Mouse (Mus musculus): ENCODE measurements around the gene Dpyd. TPM values are rescaled to one million over a fixed set of nuclear protein-coding genes. Genes with fewer than 3 reads are reported as not detected.

Dpyd gene
- polyA plus RNA-seq, 1 experiment from 2014 or later, result 3.6 TPM

- H3K9ac ChIP-seq (ENCODE audit: low read depth, low read length), result no peak overlapping the region
- DNase-seq (ENCODE audit: low spot score) (no peak), ATAC-seq (ENCODE audit: low FRiP score) (no peak)
- no peaks in the 10 kb centered on the region for H3K4me1 ChIP-seq (replicated peaks; ENCODE audit: control insufficient read depth, insufficient read depth, low read length)
- no peak overlapping the region for H3K27ac ChIP-seq (ENCODE audit: low read depth, low read length)
- H3K9me3 ChIP-seq (ENCODE audit: control insufficient read depth, low read length), result no peaks in the 10 kb centered on the region
- H3K4me3 ChIP-seq (ENCODE audit: low read depth, low read length), result no peak overlapping the region
- H3K27me3 ChIP-seq (ENCODE audit: control insufficient read depth, insufficient read depth, low read length), result no peaks in the 10 kb centered on the region
- H3K36me3 ChIP-seq (ENCODE audit: control insufficient read depth, insufficient read depth, low read length), result no peaks in the 10 kb centered on the region
- 76% methylated on average over 5 of the region's 5 CpGs for WGBS
- no peak overlapping the region for H3K4me2 ChIP-seq (replicated peaks; ENCODE audit: low read depth, low read length)
Observed at GRCm38 (mm10) chr3:118663987-118664692, 102.2 kb downstream of the Dpyd start.

DNA sequence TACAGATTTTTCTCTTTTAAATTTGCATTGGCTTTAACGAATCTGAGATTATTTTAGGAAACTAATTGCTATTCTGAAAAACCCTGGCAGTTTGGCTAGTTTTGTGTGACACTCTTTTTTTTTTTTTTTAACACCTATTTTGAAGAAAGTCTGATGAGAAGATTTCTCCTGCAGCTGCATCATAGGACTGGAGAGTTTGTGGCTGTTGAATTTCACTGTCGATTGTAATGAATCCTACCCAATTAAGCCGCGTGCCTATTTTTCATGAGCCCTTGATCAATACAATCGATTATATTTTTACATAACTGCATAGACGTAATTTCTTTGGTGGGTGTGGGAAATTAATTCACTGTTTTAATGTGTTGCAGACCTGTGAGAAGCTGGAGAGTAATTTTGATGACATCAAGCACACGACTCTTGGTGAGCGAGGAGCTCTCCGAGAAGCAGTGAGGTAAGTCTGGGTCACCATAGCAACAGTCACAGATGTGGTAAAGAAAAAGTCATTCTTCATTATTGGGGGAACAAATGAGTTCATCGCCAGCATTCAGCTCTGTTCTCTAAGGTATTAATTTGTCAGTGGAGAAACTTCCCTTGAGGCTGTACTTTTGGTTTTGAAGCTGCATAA lies 112.3 kb downstream of the Dpyd start:
- DNase-seq (ENCODE audit: low spot score), result peak; percentile 67
- H3K4me2 ChIP-seq (replicated peaks; ENCODE audit: low read depth, low read length), result no peak overlapping the region
- no peaks in the 10 kb centered on the region for H3K27me3 ChIP-seq (ENCODE audit: control insufficient read depth, insufficient read depth, low read length)
- H3K9me3 ChIP-seq (ENCODE audit: control insufficient read depth, low read length), result no peaks in the 10 kb centered on the region
- peak; percentile 84 for ATAC-seq (ENCODE audit: low FRiP score)
- 38% methylated on average over 10 of the region's 10 CpGs for WGBS
- no peak overlapping the region for H3K9ac ChIP-seq (ENCODE audit: low read depth, low read length)
- no peaks in the 10 kb centered on the region for H3K36me3 ChIP-seq (ENCODE audit: control insufficient read depth, insufficient read depth, low read length)
- H3K4me1 ChIP-seq (replicated peaks; ENCODE audit: control insufficient read depth, insufficient read depth, low read length), result no peaks in the 10 kb centered on the region
- no peak overlapping the region for H3K27ac ChIP-seq (ENCODE audit: low read depth, low read length)
- no peak overlapping the region for H3K4me3 ChIP-seq (ENCODE audit: low read depth, low read length)

GRCm38 (mm10) chr3:118675441-118675840 lies 113.5 kb downstream of the Dpyd start:
- Histone ChIP-seq H3K4me3 (ENCODE audit: low read depth, low read length) (no peak overlapping the region), H3K4me1 (replicated peaks; ENCODE audit: control insufficient read depth, insufficient read depth, low read length) (no peaks in the 10 kb centered on the region), H3K9me3 (ENCODE audit: control insufficient read depth, low read length) (no peaks in the 10 kb centered on the region), H3K4me2 (replicated peaks; ENCODE audit: low read depth, low read length) (no peak overlapping the region), H3K27ac (ENCODE audit: low read depth, low read length) (no peak overlapping the region), H3K36me3 (ENCODE audit: control insufficient read depth, insufficient read depth, low read length) (no peaks in the 10 kb centered on the region), H3K27me3 (ENCODE audit: control insufficient read depth, insufficient read depth, low read length) (no peaks in the 10 kb centered on the region), H3K9ac (ENCODE audit: low read depth, low read length) (no peak overlapping the region)
- WGBS, result 52% methylated on average over 1 of the region's 1 CpGs
- no peak for DNase-seq (ENCODE audit: low spot score)
- peak; percentile 46; the same call in 1 of the 2 replicates for ATAC-seq (ENCODE audit: low FRiP score)

DNA sequence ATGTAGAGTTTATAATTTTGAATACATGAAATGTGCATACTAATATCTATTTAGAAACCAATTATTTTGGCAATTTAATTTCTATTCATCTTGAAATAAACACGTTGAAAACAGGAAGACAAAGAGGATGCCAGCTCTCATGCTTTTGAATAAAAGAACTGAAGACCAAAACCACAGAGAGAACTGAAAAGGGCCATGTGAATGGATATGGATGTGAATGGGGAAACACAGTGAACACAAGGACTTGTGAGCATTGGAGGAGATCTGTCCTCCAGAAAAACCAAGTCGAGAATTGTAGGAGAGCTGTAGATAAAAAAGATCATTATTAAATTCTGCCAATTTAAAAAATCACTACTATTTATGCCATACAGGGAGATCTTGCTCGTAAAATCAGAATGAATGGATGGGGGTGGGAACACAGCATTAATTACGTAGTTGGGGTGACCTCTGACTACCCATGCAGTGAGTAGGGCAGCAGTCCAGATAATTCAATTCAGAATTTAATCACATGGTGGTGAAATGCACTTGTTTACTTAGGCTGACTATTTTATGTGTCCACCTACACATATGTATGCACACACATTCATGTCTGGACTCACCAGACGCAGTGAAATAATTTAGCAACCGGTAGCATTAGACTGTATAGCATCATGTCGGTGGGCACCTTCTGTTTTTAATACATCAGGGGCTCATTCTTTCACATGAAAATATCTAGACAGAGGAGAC lies 114.3 kb downstream of the Dpyd start:
- ATAC-seq (ENCODE audit: low FRiP score) (peak; percentile 54), DNase-seq (ENCODE audit: low spot score) (no peak)

GRCm38 (mm10) chr3:118680803-118681202 lies 118.9 kb downstream of the Dpyd start:
- no peaks in the 10 kb centered on the region for H3K4me1 ChIP-seq (replicated peaks; ENCODE audit: control insufficient read depth, insufficient read depth, low read length)
- no peaks in the 10 kb centered on the region for H3K27me3 ChIP-seq (ENCODE audit: control insufficient read depth, insufficient read depth, low read length)
- H3K9me3 ChIP-seq (ENCODE audit: control insufficient read depth, low read length), result no peaks in the 10 kb centered on the region
- no peak overlapping the region for H3K4me3 ChIP-seq (ENCODE audit: low read depth, low read length)
- H3K27ac ChIP-seq (ENCODE audit: low read depth, low read length), result no peak overlapping the region
- no peak overlapping the region for H3K9ac ChIP-seq (ENCODE audit: low read depth, low read length)
- no peaks in the 10 kb centered on the region for H3K36me3 ChIP-seq (ENCODE audit: control insufficient read depth, insufficient read depth, low read length)
- 62% methylated on average over 4 of the region's 4 CpGs for WGBS
- DNase-seq (ENCODE audit: low spot score), result peak; percentile 33
- no peak overlapping the region for H3K4me2 ChIP-seq (replicated peaks; ENCODE audit: low read depth, low read length)
- ATAC-seq (ENCODE audit: low FRiP score), result no peak

More for the DNA sequence above, 114.3 kb downstream of the Dpyd start:
- H3K9ac ChIP-seq (ENCODE audit: low read depth, low read length), result no peak overlapping the region
- no peak overlapping the region for H3K27ac ChIP-seq (ENCODE audit: low read depth, low read length)
- WGBS, result 56% methylated on average over 7 of the region's 7 CpGs
- H3K36me3 ChIP-seq (ENCODE audit: control insufficient read depth, insufficient read depth, low read length), result no peaks in the 10 kb centered on the region
- no peaks in the 10 kb centered on the region for H3K4me1 ChIP-seq (replicated peaks; ENCODE audit: control insufficient read depth, insufficient read depth, low read length)
- no peaks in the 10 kb centered on the region for H3K27me3 ChIP-seq (ENCODE audit: control insufficient read depth, insufficient read depth, low read length)
- H3K4me3 ChIP-seq (ENCODE audit: low read depth, low read length), result no peak overlapping the region
- no peak overlapping the region for H3K4me2 ChIP-seq (replicated peaks; ENCODE audit: low read depth, low read length)
- no peaks in the 10 kb centered on the region for H3K9me3 ChIP-seq (ENCODE audit: control insufficient read depth, low read length)

DNA sequence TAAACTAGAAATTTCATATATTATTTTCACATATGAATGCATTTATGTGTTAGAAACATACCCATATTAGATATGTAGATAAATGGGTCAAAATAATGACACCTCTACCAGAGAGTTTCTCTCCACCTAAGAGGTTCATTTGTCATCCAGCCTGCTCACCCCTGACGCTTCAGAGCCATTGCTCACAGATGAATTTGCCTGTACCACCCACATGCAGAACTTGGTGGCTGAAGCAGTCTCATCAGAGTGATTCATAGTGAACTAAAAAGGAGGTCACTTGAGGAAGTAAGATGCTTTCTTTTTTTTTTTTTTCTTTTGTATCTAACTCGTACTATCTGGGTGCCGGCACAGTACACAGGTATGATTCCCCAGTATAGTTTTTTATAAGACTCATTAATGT lies 188.3 kb downstream of the Dpyd start:
- DNase-seq (ENCODE audit: low spot score) (no peak), ATAC-seq (ENCODE audit: low FRiP score) (no peak)
- Histone ChIP-seq H3K9me3 (ENCODE audit: control insufficient read depth, low read length) (no peaks in the 10 kb centered on the region), H3K4me1 (replicated peaks; ENCODE audit: control insufficient read depth, insufficient read depth, low read length) (no peaks in the 10 kb centered on the region), H3K27me3 (ENCODE audit: control insufficient read depth, insufficient read depth, low read length) (no peaks in the 10 kb centered on the region), H3K36me3 (ENCODE audit: control insufficient read depth, insufficient read depth, low read length) (no peaks in the 10 kb centered on the region), H3K4me2 (replicated peaks; ENCODE audit: low read depth, low read length) (no peak overlapping the region), H3K4me3 (ENCODE audit: low read depth, low read length) (no peak overlapping the region), H3K27ac (ENCODE audit: low read depth, low read length) (no peak overlapping the region), H3K9ac (ENCODE audit: low read depth, low read length) (no peak overlapping the region)
- WGBS, result 82% methylated on average over 3 of the region's 3 CpGs

GRCm38 (mm10) chr3:118753623-118754022 lies 191.7 kb downstream of the Dpyd start:
- H3K4me2 ChIP-seq (replicated peaks; ENCODE audit: low read depth, low read length), result no peak overlapping the region
- H3K36me3 ChIP-seq (ENCODE audit: control insufficient read depth, insufficient read depth, low read length), result no peaks in the 10 kb centered on the region
- ATAC-seq (ENCODE audit: low FRiP score), result no peak
- no peaks in the 10 kb centered on the region for H3K9me3 ChIP-seq (ENCODE audit: control insufficient read depth, low read length)
- WGBS, result 83% methylated on average over 2 of the region's 2 CpGs
- H3K4me3 ChIP-seq (ENCODE audit: low read depth, low read length), result no peak overlapping the region
- DNase-seq (ENCODE audit: low spot score), result no peak
- no peaks in the 10 kb centered on the region for H3K27me3 ChIP-seq (ENCODE audit: control insufficient read depth, insufficient read depth, low read length)
- no peak overlapping the region for H3K9ac ChIP-seq (ENCODE audit: low read depth, low read length)
- H3K4me1 ChIP-seq (replicated peaks; ENCODE audit: control insufficient read depth, insufficient read depth, low read length), result no peaks in the 10 kb centered on the region
- no peak overlapping the region for H3K27ac ChIP-seq (ENCODE audit: low read depth, low read length)

DNA sequence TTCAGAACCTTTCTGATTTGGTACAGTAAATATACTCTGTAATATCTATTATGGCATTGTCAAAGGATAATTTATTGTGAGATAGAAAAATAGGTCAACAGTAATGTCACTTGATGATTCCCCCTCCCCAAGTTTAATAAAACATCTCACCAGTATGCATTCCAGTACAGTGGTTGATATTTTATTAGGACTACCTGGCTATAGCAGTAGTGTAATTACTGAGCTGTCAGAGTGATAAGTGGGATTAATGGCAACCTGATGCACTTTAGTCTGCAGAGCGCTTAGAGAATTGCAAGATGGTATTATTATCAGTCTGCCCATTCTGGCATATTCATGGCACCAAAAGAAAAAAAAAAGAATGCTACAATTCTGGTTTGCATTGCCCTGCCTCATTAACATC lies 194.2 kb downstream of the Dpyd start:
- Histone ChIP-seq H3K4me3 (ENCODE audit: low read depth, low read length) (no peak overlapping the region), H3K27ac (ENCODE audit: low read depth, low read length) (no peak overlapping the region), H3K4me2 (replicated peaks; ENCODE audit: low read depth, low read length) (no peak overlapping the region), H3K4me1 (replicated peaks; ENCODE audit: control insufficient read depth, insufficient read depth, low read length) (no peaks in the 10 kb centered on the region), H3K27me3 (ENCODE audit: control insufficient read depth, insufficient read depth, low read length) (no peaks in the 10 kb centered on the region), H3K36me3 (ENCODE audit: control insufficient read depth, insufficient read depth, low read length) (no peaks in the 10 kb centered on the region), H3K9me3 (ENCODE audit: control insufficient read depth, low read length) (no peaks in the 10 kb centered on the region), H3K9ac (ENCODE audit: low read depth, low read length) (no peak overlapping the region)
- ATAC-seq (ENCODE audit: low FRiP score), result no peak
- 75% methylated on average over 1 of the region's 1 CpGs for WGBS
- no peak for DNase-seq (ENCODE audit: low spot score)

Data from hindbrain, embryonic 11.5 days (tissue).